Mouse (Mus musculus): ENCODE measurements around the gene Pik3r6. TPM values are rescaled to one million over a fixed set of nuclear protein-coding genes. Genes with fewer than 3 reads are reported as not detected.

Pik3r6 gene
- polyA plus RNA-seq, 1 experiment from 2014 or later = 1.6 TPM

- DNase-seq = no peak
- WGBS (ENCODE audit: insufficient replicate concordance) = 77% methylated on average over 7 of the region's 7 CpGs
Observed at GRCm38 (mm10) chr11:68507246-68507645, 4.4 kb downstream of the Pik3r6 start.

GRCm38 (mm10) chr11:68508619-68509018 lies 5.8 kb downstream of the Pik3r6 start:
- no peaks in the 10 kb centered on the region for H3K4me1 ChIP-seq (replicated peaks)
- DNase-seq (no peak), ATAC-seq (ENCODE audit: low read depth) (no peak)
- no peak overlapping the region for H3K27ac ChIP-seq
- H3K27me3 ChIP-seq = no peaks in the 10 kb centered on the region
- H3K9ac ChIP-seq = no peak overlapping the region
- no peaks in the 10 kb centered on the region for H3K9me3 ChIP-seq (replicated peaks)
- H3K4me3 ChIP-seq (replicated peaks) = no peak overlapping the region
- 48% methylated on average over 5 of the region's 5 CpGs for WGBS (ENCODE audit: insufficient replicate concordance)
- H3K36me3 ChIP-seq = no peaks in the 10 kb centered on the region
- H3K4me2 ChIP-seq = no peak overlapping the region

More at GRCm38 (mm10) chr11:68507246-68507645, 4.4 kb downstream of the Pik3r6 start:
- Histone ChIP-seq H3K4me2 (no peak overlapping the region), H3K27ac (no peak overlapping the region), H3K4me1 (replicated peaks) (no peaks in the 10 kb centered on the region), H3K36me3 (no peaks in the 10 kb centered on the region), H3K9me3 (replicated peaks) (no peaks in the 10 kb centered on the region), H3K4me3 (replicated peaks) (no peak overlapping the region), H3K27me3 (peaks cover 11% of the 10 kb centered on the region; the same call in 1 of the 2 replicates), H3K9ac (no peak overlapping the region)
- ATAC-seq (ENCODE audit: low read depth) = no peak

- no peaks in the 10 kb centered on the region for H3K4me1 ChIP-seq (replicated peaks)
- ATAC-seq (ENCODE audit: low read depth) (no peak), DNase-seq (no peak)
- H3K27ac ChIP-seq = no peak overlapping the region
- H3K4me3 ChIP-seq (replicated peaks) = no peak overlapping the region
- H3K27me3 ChIP-seq = no peaks in the 10 kb centered on the region
- H3K36me3 ChIP-seq = no peaks in the 10 kb centered on the region
- no peak overlapping the region for H3K4me2 ChIP-seq
- no peak overlapping the region for H3K9ac ChIP-seq
- H3K9me3 ChIP-seq (replicated peaks) = no peaks in the 10 kb centered on the region
- WGBS (ENCODE audit: insufficient replicate concordance) = 14% methylated on average over 2 of the region's 2 CpGs
Observed at GRCm38 (mm10) chr11:68509194-68509593, 6.4 kb downstream of the Pik3r6 start.

GRCm38 (mm10) chr11:68513969-68514368 lies 11.2 kb downstream of the Pik3r6 start:
- Histone ChIP-seq H3K9ac (no peak overlapping the region), H3K4me2 (no peak overlapping the region), H3K27me3 (no peaks in the 10 kb centered on the region), H3K4me1 (replicated peaks) (no peaks in the 10 kb centered on the region), H3K27ac (no peak overlapping the region), H3K9me3 (replicated peaks) (no peaks in the 10 kb centered on the region), H3K4me3 (replicated peaks) (no peak overlapping the region), H3K36me3 (no peaks in the 10 kb centered on the region)
- ATAC-seq (ENCODE audit: low read depth) = no peak
- WGBS (ENCODE audit: insufficient replicate concordance) = 25% methylated on average over 3 of the region's 3 CpGs
- DNase-seq = no peak

- no peaks in the 10 kb centered on the region for H3K27me3 ChIP-seq
- WGBS (ENCODE audit: insufficient replicate concordance) = 66% methylated on average over 4 of the region's 4 CpGs
- H3K4me3 ChIP-seq (replicated peaks) = no peak overlapping the region
- no peaks in the 10 kb centered on the region for H3K4me1 ChIP-seq (replicated peaks)
- no peaks in the 10 kb centered on the region for H3K36me3 ChIP-seq
- no peak overlapping the region for H3K9ac ChIP-seq
- H3K9me3 ChIP-seq (replicated peaks) = no peaks in the 10 kb centered on the region
- DNase-seq = no peak
- no peak overlapping the region for H3K4me2 ChIP-seq
- ATAC-seq (ENCODE audit: low read depth) = no peak
- H3K27ac ChIP-seq = no peak overlapping the region
Observed at GRCm38 (mm10) chr11:68519362-68519761, 16.5 kb downstream of the Pik3r6 start.

- Histone ChIP-seq H3K4me3 (replicated peaks) (no peak overlapping the region), H3K27me3 (no peaks in the 10 kb centered on the region), H3K27ac (no peak overlapping the region), H3K4me1 (replicated peaks) (no peaks in the 10 kb centered on the region), H3K9ac (no peak overlapping the region), H3K9me3 (replicated peaks) (no peaks in the 10 kb centered on the region), H3K36me3 (no peaks in the 10 kb centered on the region), H3K4me2 (no peak overlapping the region)
- DNase-seq (no peak), ATAC-seq (ENCODE audit: low read depth) (no peak)
- 66% methylated on average over 5 of the region's 5 CpGs for WGBS (ENCODE audit: insufficient replicate concordance)
Observed at GRCm38 (mm10) chr11:68519815-68520214, 17.0 kb downstream of the Pik3r6 start.

- DNase-seq = no peak
- Histone ChIP-seq H3K27ac (no peak overlapping the region), H3K4me1 (replicated peaks) (no peaks in the 10 kb centered on the region), H3K9ac (no peak overlapping the region), H3K9me3 (replicated peaks) (no peaks in the 10 kb centered on the region), H3K4me3 (replicated peaks) (no peak overlapping the region), H3K4me2 (no peak overlapping the region), H3K27me3 (no peaks in the 10 kb centered on the region), H3K36me3 (no peaks in the 10 kb centered on the region)
- no peak for ATAC-seq (ENCODE audit: low read depth)
- WGBS (ENCODE audit: insufficient replicate concordance) = 65% methylated on average over 2 of the region's 2 CpGs
Observed at GRCm38 (mm10) chr11:68520439-68520838, 17.6 kb downstream of the Pik3r6 start.

GRCm38 (mm10) chr11:68521352-68521751 lies 18.5 kb downstream of the Pik3r6 start:
- no peak for DNase-seq
- H3K4me3 ChIP-seq (replicated peaks) = no peak overlapping the region
- 54% methylated on average over 5 of the region's 5 CpGs for WGBS (ENCODE audit: insufficient replicate concordance)
- no peak overlapping the region for H3K4me2 ChIP-seq
- no peak overlapping the region for H3K27ac ChIP-seq
- no peaks in the 10 kb centered on the region for H3K36me3 ChIP-seq
- H3K4me1 ChIP-seq (replicated peaks) = no peaks in the 10 kb centered on the region
- no peaks in the 10 kb centered on the region for H3K9me3 ChIP-seq (replicated peaks)
- H3K9ac ChIP-seq = no peak overlapping the region
- H3K27me3 ChIP-seq = no peaks in the 10 kb centered on the region
- no peak for ATAC-seq (ENCODE audit: low read depth)

GRCm38 (mm10) chr11:68526441-68526840 lies 23.6 kb downstream of the Pik3r6 start:
- H3K4me2 ChIP-seq = no peak overlapping the region
- WGBS (ENCODE audit: insufficient replicate concordance) = 57% methylated on average over 4 of the region's 4 CpGs
- no peaks in the 10 kb centered on the region for H3K36me3 ChIP-seq
- no peaks in the 10 kb centered on the region for H3K9me3 ChIP-seq (replicated peaks)
- no peak overlapping the region for H3K9ac ChIP-seq
- H3K27ac ChIP-seq = no peak overlapping the region
- ATAC-seq (ENCODE audit: low read depth) = no peak
- H3K4me3 ChIP-seq (replicated peaks) = no peak overlapping the region
- H3K4me1 ChIP-seq (replicated peaks) = no peaks in the 10 kb centered on the region
- no peak for DNase-seq
- H3K27me3 ChIP-seq = no peaks in the 10 kb centered on the region

- Histone ChIP-seq H3K9me3 (replicated peaks) (no peaks in the 10 kb centered on the region), H3K4me2 (no peak overlapping the region), H3K4me1 (replicated peaks) (no peaks in the 10 kb centered on the region), H3K9ac (no peak overlapping the region), H3K36me3 (no peaks in the 10 kb centered on the region), H3K4me3 (replicated peaks) (no peak overlapping the region), H3K27me3 (no peaks in the 10 kb centered on the region), H3K27ac (no peak overlapping the region)
- DNase-seq (no peak), ATAC-seq (ENCODE audit: low read depth) (no peak)
- 50% methylated on average over 16 of the region's 16 CpGs for WGBS (ENCODE audit: insufficient replicate concordance)
Observed at GRCm38 (mm10) chr11:68531066-68531806, 28.4 kb downstream of the Pik3r6 start.

- H3K4me1 ChIP-seq (replicated peaks) = no peaks in the 10 kb centered on the region
- no peak for ATAC-seq (ENCODE audit: low read depth)
- H3K4me3 ChIP-seq (replicated peaks) = no peak overlapping the region
- H3K9me3 ChIP-seq (replicated peaks) = no peaks in the 10 kb centered on the region
- DNase-seq = no peak
- no peak overlapping the region for H3K9ac ChIP-seq
- WGBS (ENCODE audit: insufficient replicate concordance) = 62% methylated on average over 11 of the region's 11 CpGs
- H3K27me3 ChIP-seq = no peaks in the 10 kb centered on the region
- no peak overlapping the region for H3K4me2 ChIP-seq
- H3K36me3 ChIP-seq = no peaks in the 10 kb centered on the region
- H3K27ac ChIP-seq = no peak overlapping the region
Observed at GRCm38 (mm10) chr11:68531941-68532535, 29.2 kb downstream of the Pik3r6 start.

- Histone ChIP-seq H3K4me1 (replicated peaks) (no peaks in the 10 kb centered on the region), H3K36me3 (no peaks in the 10 kb centered on the region), H3K4me3 (replicated peaks) (no peak overlapping the region), H3K27ac (no peak overlapping the region), H3K4me2 (no peak overlapping the region), H3K9ac (no peak overlapping the region), H3K9me3 (replicated peaks) (no peaks in the 10 kb centered on the region), H3K27me3 (no peaks in the 10 kb centered on the region)
- no peak for ATAC-seq (ENCODE audit: low read depth)
- WGBS (ENCODE audit: insufficient replicate concordance) = 53% methylated on average over 5 of the region's 5 CpGs
- DNase-seq = no peak
Observed at GRCm38 (mm10) chr11:68532773-68533172, 30.0 kb downstream of the Pik3r6 start.
